Mouse (Mus musculus) midbrain, embryonic 13.5 days (tissue): ENCODE measurements around the gene Arpc2. TPM values are rescaled to one million over a fixed set of nuclear protein-coding genes. Genes with fewer than 3 reads are reported as not detected.
A peak's percentile ranks its signal among the peaks of the same experiment; 100 is the strongest.
"Not testable (repeated sequence)": the region's sequence is repeated elsewhere in the genome, so short reads cannot be mapped to it uniquely, and the experiment has no call there.

Experiments used
- ATAC-seq: fragments of 200-750 bp; cut with Nextera tagmentation; 2 replicates; pipeline ENCODE4 v1.8.0; 2017; ENCODE audit warnings: mild to moderate bottlenecking, moderate TSS enrichment, moderate library complexity
- H3K27ac ChIP-seq: fragments of 300-500 bp; sonication (generic); 2 replicates; pipeline ENCODE4 v1.5.1; 2015; ENCODE audit warnings: inconsistent platforms, mild to moderate bottlenecking, moderate library complexity
- H3K27me3 ChIP-seq: fragments of 300-500 bp; sonication (generic); 2 replicates; pipeline ENCODE4 v1.6.1; 2015; ENCODE audit warnings: mild to moderate bottlenecking, inconsistent platforms
- H3K36me3 ChIP-seq: fragments of 300-500 bp; sonication (generic); 2 replicates; pipeline ENCODE4 v1.6.1; 2015; ENCODE audit warnings: mild to moderate bottlenecking, inconsistent platforms
- H3K4me1 ChIP-seq: fragments of 300-500 bp; sonication (generic); replicated peaks from 2 replicates; pipeline ENCODE4 v1.6.1; 2015; ENCODE audit warnings: inconsistent platforms
- H3K4me2 ChIP-seq: fragments of 300-500 bp; sonication (generic); replicated peaks from 2 replicates; pipeline ENCODE4 v1.6.1; 2015; ENCODE audit warnings: moderate library complexity, mild to moderate bottlenecking, inconsistent platforms
- H3K4me3 ChIP-seq: fragments of 300-500 bp; sonication (generic); replicated peaks from 2 replicates; pipeline ENCODE4 v1.5.1; 2015; ENCODE audit warnings: mild to moderate bottlenecking, inconsistent platforms
- H3K9ac ChIP-seq: fragments of 300-500 bp; sonication (generic); replicated peaks from 2 replicates; pipeline ENCODE4 v1.6.1; 2015; ENCODE audit warnings: mild to moderate bottlenecking, inconsistent platforms
- H3K9me3 ChIP-seq: fragments of 300-500 bp; sonication (generic); 2 replicates; pipeline ENCODE4 v1.6.1; 2016; ENCODE audit warnings: mild to moderate bottlenecking, inconsistent platforms
- WGBS: fragments of 180-500 bp; shearing (Covaris S2); methylation state at CpG from one replicate; pipeline ENCODE4 v1.1.7; 2015; 5-methylcytosine and 5-hydroxymethylcytosine counted together
- polyA plus RNA-seq: library from polyadenylated mRNA; unstranded; fragments of >200 nt; fragmentation: Nextera tagmentation; extraction: Ambion mirVana; gene quantifications from 2 replicates; pipeline ENCODE4 v1.2.1, GENCODE M21; 2015

The Arpc2 gene
- polyA plus RNA-seq, 1 experiment from 2014 or later: 384 TPM

DNA sequence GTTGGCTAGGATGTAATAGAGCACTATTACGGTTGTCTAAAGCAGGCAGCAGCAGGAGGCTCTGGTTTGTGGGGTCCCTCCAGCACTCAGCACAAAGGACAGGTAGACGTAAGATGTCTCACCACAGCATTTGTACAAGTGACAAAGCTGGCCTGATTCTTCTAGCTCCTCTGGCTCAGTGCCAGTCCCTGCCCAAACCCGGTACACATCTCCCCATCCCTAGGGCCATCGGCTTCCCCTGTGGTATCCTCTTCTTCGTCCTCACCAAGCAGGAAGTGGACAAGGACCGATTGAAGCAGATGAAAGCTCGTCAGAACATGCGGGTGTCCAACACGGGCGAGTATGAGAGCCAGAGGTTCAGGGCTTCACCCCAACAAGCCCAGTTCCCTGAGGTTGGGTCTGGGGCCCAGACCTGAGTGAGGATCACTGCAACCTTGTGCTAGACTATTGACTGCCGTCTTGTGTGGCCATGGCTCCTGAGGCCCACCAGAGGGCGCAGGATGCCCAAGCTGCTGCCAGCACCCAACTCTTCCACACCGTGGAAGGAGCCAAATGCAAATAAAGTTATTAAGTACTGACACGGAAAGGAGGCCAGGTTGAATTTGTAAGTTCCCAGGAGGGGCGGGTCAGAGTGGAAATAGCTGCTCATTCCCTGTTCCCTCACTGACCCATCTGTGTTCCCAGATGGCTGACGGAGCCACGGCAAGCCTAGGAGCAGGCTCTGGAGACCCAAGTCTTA lies 51.2 kb downstream of the Arpc2 start:
- ATAC-seq: not testable (repeated sequence)
- WGBS: 60% methylated on average over 15 of the region's 17 CpGs

DNA sequence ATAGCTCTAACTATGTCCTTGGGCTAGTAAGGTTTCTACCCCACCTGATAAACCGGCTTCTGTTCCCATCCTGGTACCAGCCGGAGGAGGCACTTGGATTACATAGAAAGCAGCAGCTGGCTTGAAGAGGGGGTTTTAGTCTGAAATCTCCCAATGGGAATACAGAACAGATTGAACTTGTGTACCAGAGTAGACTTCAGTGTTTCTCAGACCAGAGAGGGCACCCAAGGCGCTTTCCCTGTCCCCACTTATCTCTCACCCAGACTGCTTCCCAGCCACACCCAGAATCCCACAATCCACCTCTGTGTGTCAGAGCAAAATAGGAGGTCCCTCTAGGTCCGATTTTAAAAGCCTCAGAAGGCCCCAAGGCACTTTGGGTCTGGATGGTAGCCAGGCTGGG lies 52.4 kb downstream of the Arpc2 start:
- Histone ChIP-seq H3K4me1 (peaks cover 24% of the 10 kb centered on the region), H3K27ac (no peak overlapping the region), H3K9ac (0 out of 2 replicates have a peak overlapping the region, but pooled peaks have one; percentile 14), H3K4me3 (no peak overlapping the region), H3K36me3 (peaks cover 29% of the 10 kb centered on the region), H3K4me2 (no peak overlapping the region), H3K9me3 (no peaks in the 10 kb centered on the region), H3K27me3 (no peaks in the 10 kb centered on the region)
- WGBS: 78% methylated on average over 4 of the region's 4 CpGs
- ATAC-seq: no peak

More for the DNA sequence above, 51.2 kb downstream of the Arpc2 start:
- H3K27ac ChIP-seq, H3K27me3 ChIP-seq, H3K4me2 ChIP-seq, H3K4me3 ChIP-seq, H3K9ac ChIP-seq, H3K9me3 ChIP-seq: not testable (repeated sequence)
- H3K36me3 ChIP-seq: peaks cover 34% of the 10 kb centered on the region
- H3K4me1 ChIP-seq: peaks cover 34% of the 10 kb centered on the region

- no peak overlapping the region for H3K4me3 ChIP-seq
- no peaks in the 10 kb centered on the region for H3K9me3 ChIP-seq
- 94% methylated on average over 9 of the region's 9 CpGs for WGBS
- no peak overlapping the region for H3K27ac ChIP-seq
- H3K9ac ChIP-seq: 0 out of 2 replicates have a peak overlapping the region, but pooled peaks have one; percentile 14
- ATAC-seq: no peak
- peaks cover 17% of the 10 kb centered on the region for H3K4me1 ChIP-seq
- peaks cover 32% of the 10 kb centered on the region for H3K36me3 ChIP-seq
- no peak overlapping the region for H3K4me2 ChIP-seq
- H3K27me3 ChIP-seq: no peaks in the 10 kb centered on the region
These were observed 53.4 kb downstream of the Arpc2 start for GRCm38 (mm10) chr1:74289248-74289647.

DNA sequence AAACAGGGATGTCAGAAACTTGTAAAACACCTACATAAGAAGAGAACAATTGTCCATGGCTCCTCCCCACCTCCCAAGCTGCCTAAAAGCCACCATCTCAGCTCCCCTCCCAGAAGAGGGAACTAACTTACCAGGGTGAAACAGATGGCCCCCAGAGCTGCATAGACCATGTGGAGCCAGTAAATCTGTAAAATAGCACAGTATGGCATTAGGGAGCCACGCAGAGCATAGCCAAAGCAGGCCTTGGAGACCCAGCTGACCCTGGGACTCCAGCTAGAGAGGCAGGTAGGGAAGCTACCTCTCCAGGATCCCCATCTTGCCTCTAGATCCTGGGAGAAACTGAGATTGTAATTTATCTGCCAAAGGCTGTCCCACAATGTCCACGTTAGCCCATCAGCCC lies 53.9 kb downstream of the Arpc2 start:
- no peak overlapping the region for H3K9ac ChIP-seq
- no peak overlapping the region for H3K4me3 ChIP-seq
- no peak overlapping the region for H3K27ac ChIP-seq
- H3K4me2 ChIP-seq: no peak overlapping the region
- H3K9me3 ChIP-seq: no peaks in the 10 kb centered on the region
- no peaks in the 10 kb centered on the region for H3K27me3 ChIP-seq
- ATAC-seq: no peak
- peaks cover 33% of the 10 kb centered on the region for H3K36me3 ChIP-seq
- peaks cover 17% of the 10 kb centered on the region for H3K4me1 ChIP-seq
- 88% methylated on average over 2 of the region's 2 CpGs for WGBS

- H3K9me3 ChIP-seq: no peaks in the 10 kb centered on the region
- H3K36me3 ChIP-seq: peaks cover 33% of the 10 kb centered on the region
- no peak overlapping the region for H3K4me2 ChIP-seq
- no peaks in the 10 kb centered on the region for H3K27me3 ChIP-seq
- no peak for ATAC-seq
- no peak overlapping the region for H3K9ac ChIP-seq
- H3K4me1 ChIP-seq: peaks cover 21% of the 10 kb centered on the region
- 91% methylated on average over 5 of the region's 5 CpGs for WGBS
- no peak overlapping the region for H3K4me3 ChIP-seq
- H3K27ac ChIP-seq: no peak overlapping the region
These were observed 54.3 kb downstream of the Arpc2 start for GRCm38 (mm10) chr1:74290141-74290540.

- 88% methylated on average over 11 of the region's 11 CpGs for WGBS
- Histone ChIP-seq H3K4me1 (peaks cover 21% of the 10 kb centered on the region), H3K4me3 (no peak overlapping the region), H3K9me3 (no peaks in the 10 kb centered on the region), H3K36me3 (peaks cover 33% of the 10 kb centered on the region), H3K9ac (no peak overlapping the region), H3K4me2 (no peak overlapping the region), H3K27me3 (no peaks in the 10 kb centered on the region), H3K27ac (no peak overlapping the region)
- no peak for ATAC-seq
These were observed 56.6 kb downstream of the Arpc2 start for GRCm38 (mm10) chr1:74292331-74293020.

- Histone ChIP-seq H3K9ac (no peak overlapping the region), H3K27me3 (no peaks in the 10 kb centered on the region), H3K9me3 (no peaks in the 10 kb centered on the region), H3K36me3 (peaks cover 31% of the 10 kb centered on the region), H3K4me1 (peaks cover 21% of the 10 kb centered on the region), H3K4me2 (no peak overlapping the region), H3K27ac (no peak overlapping the region), H3K4me3 (no peak overlapping the region)
- WGBS: 89% methylated on average over 8 of the region's 8 CpGs
- no peak for ATAC-seq
These were observed 57.5 kb downstream of the Arpc2 start for GRCm38 (mm10) chr1:74293306-74293960.

DNA sequence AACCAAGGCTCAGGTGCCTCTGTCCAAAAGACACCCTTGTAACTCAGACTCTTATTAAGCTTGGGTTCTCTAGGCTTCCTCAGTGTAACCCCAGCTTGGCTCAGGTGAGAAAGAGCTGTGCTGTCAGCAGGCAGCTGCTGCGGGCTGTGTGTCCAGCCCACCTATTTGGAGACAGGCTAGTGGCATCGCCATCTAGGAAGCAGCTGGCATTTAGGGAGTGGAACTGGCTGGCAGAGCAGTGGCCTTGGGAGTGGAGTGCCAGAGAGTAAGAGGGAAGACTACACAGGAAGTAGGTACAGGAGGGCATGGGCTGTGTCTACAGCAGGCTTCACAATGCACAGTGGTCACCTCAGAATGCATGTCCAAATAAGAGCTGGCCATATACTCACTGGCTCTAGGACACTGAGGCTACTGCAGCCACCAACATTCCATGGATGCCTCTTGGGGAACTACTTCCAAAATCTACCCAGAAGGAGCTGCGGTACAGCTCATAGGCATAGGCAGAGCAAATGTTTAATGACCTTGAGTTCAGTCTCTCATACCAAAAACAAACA lies 58.3 kb downstream of the Arpc2 start:
- no peak overlapping the region for H3K9ac ChIP-seq
- no peak for ATAC-seq
- no peak overlapping the region for H3K4me2 ChIP-seq
- no peak overlapping the region for H3K4me3 ChIP-seq
- WGBS: 97% methylated on average over 3 of the region's 3 CpGs
- H3K36me3 ChIP-seq: peaks cover 23% of the 10 kb centered on the region
- H3K9me3 ChIP-seq: no peaks in the 10 kb centered on the region
- H3K27ac ChIP-seq: no peak overlapping the region
- H3K27me3 ChIP-seq: no peaks in the 10 kb centered on the region
- peaks cover 21% of the 10 kb centered on the region for H3K4me1 ChIP-seq

DNA sequence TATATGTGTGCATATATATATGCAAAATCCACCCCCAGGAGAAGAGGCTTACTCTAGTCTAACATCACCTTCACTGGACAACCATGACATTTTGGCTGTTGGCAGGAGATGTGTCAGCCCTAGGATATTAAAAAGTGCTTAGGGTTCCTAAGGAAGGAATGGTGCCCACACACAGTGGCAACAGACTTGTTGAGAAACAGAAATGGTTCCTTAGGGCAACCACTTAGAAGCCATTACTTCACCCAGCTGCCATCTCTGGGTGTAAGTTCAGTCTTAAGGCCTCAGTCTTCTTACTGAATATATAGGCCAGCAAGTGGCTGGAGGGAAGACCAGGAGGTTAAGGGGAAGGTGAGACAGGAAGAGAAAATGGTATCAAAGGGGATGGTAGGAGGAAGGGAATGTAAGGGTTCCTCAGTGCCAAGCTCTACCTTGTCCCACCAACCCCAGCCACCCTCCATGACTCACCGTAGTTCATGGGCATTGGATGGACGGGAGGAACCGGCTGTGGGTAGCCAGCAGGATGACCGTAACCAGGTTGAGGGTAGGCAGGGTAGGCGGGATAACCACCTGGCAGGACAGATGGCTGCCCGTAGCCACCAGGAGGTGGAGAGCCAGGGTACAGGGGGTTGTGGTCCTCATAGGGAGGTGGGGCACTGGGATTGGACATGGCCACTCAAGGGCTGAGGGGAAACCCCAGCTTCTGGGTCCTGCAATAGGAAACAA lies 59.0 kb downstream of the Arpc2 start:
- peaks cover 21% of the 10 kb centered on the region for H3K4me1 ChIP-seq
- peaks cover 16% of the 10 kb centered on the region for H3K36me3 ChIP-seq
- H3K27me3 ChIP-seq: no peaks in the 10 kb centered on the region
- H3K9me3 ChIP-seq: no peaks in the 10 kb centered on the region
- peak overlapping the region; percentile 53; the same call in 1 of the 2 replicates for H3K9ac ChIP-seq
- H3K4me3 ChIP-seq: no peak overlapping the region
- ATAC-seq: peak; percentile 13
- peak overlapping the region; percentile 81 for H3K27ac ChIP-seq
- 0 out of 2 replicates have a peak overlapping the region, but pooled peaks have one; percentile 15 for H3K4me2 ChIP-seq
- 94% methylated on average over 6 of the region's 6 CpGs for WGBS

GRCm38 (mm10) chr1:74295456-74296171 lies 59.7 kb downstream of the Arpc2 start:
- no peaks in the 10 kb centered on the region for H3K27me3 ChIP-seq
- H3K9ac ChIP-seq: peak overlapping the region; percentile 53
- H3K4me1 ChIP-seq: peaks cover 21% of the 10 kb centered on the region
- H3K4me2 ChIP-seq: 0 out of 2 replicates have a peak overlapping the region, but pooled peaks have one; percentile 15
- H3K9me3 ChIP-seq: no peaks in the 10 kb centered on the region
- peak; percentile 90 for ATAC-seq
- H3K36me3 ChIP-seq: peaks cover 13% of the 10 kb centered on the region
- H3K27ac ChIP-seq: peak overlapping the region; percentile 81
- H3K4me3 ChIP-seq: no peak overlapping the region
- 13% methylated on average over 9 of the region's 9 CpGs for WGBS

GRCm38 (mm10) chr1:74296477-74296876 lies 60.6 kb downstream of the Arpc2 start:
- Histone ChIP-seq H3K9me3 (no peaks in the 10 kb centered on the region), H3K9ac (peak overlapping the region; percentile 28; the same call in 1 of the 2 replicates), H3K27ac (peak overlapping the region; percentile 81; the same call in 1 of the 2 replicates), H3K27me3 (no peaks in the 10 kb centered on the region), H3K4me2 (no peak overlapping the region), H3K4me3 (no peak overlapping the region), H3K36me3 (peaks cover 11% of the 10 kb centered on the region), H3K4me1 (peaks cover 21% of the 10 kb centered on the region)
- 70% methylated on average over 6 of the region's 6 CpGs for WGBS
- no peak for ATAC-seq
